Mouse (Mus musculus): Measurements from ENCODE around the gene Tspan9.

DNA sequence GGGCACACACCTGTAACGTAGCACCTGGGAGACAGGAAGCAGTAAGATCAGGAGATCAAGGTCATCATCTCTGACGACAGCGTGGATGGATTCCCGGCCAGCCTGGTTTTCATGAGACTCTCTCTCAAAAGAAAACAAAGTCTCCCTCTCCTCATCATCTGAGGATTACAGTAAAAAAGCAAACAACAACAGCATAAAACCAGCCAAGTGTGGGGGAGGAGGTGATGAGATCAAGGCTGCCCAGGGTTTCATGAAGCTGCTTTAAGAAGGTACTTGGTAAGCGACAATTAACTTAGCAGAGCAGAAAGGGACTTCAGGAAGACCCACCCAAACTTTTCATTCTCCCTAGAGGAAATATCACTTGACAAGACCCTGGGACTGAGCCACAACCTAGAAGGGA, 39.5 kb downstream of the Tspan9 start:
- TF ChIP-seq CTCF (IDR thresholded peaks at IDR 0.05; ENCODE audit: low read depth) (no peak), EP300 (IDR thresholded peaks at IDR 0.05; ENCODE audit: low read depth) (no peak)
